In genomic region chr1:128766193-128766893, GRCm38 (mm10) we compare ENCODE assay signal across 26 mouse cellular contexts.
DNase-seq lines count a peak whose midpoint lies in the region; ATAC-seq and TF ChIP-seq lines count a peak whose summit lies in the region.
"Had no signal": no experiment of that assay in that cellular context is flagged by ENCODE, and none has a peak within 500 bp of the region (broad histone marks: within the 10 kb centered on the region; RNA-seq: fewer than 3 reads in every experiment).

No protein-coding gene starts in this region.

- peak; percentile 16 for DNase-seq in heart, adult 11 months
- no peak for DNase-seq in midbrain, embryonic 10.5 days (ENCODE audit: low spot score)
- no peak for DNase-seq in CH12.LX (ENCODE audit: extremely low read depth)
- DNase-seq in left cerebral cortex, adult 8-10 months (ENCODE audit: low spot score in 2 of 2), result no peak
- DNase-seq: adrenal gland, postnatal 14 days; cerebellum, adult 11 months; cerebellum, adult 9-10 months; gastrocnemius, postnatal 10 days; heart, adult 18-20 months; heart, postnatal 4 days; kidney, adult 11 months; kidney, postnatal 14 days; layer of hippocampus, adult 9-11 months; lung, adult 2 months; lung, postnatal 14 days; right cerebral cortex, postnatal 25 days had no signal

- in situ Hi-C loops in CH12.LX (cut with MboI; ENCODE audit: low pct_ligation_motif_present, low pct_unique_long_range_greater_than_20kb, low sequenced_read_pairs), result no loop called here

- no peaks in the 10 kb centered on the region for H3K27me3 ChIP-seq in heart, embryonic 12.5 days (replicated peaks)
- H3K27me3 ChIP-seq in midbrain, embryonic 10.5 days (ENCODE audit: low read depth, poor library complexity, severe bottlenecking), result no peaks in the 10 kb centered on the region
- H3K27me3 ChIP-seq in midbrain, embryonic 13.5 days, result no peaks in the 10 kb centered on the region
- no peaks in the 10 kb centered on the region for H3K27me3 ChIP-seq in CH12.LX (replicated peaks)
- no peaks in the 10 kb centered on the region for H3K27me3 ChIP-seq in stomach, embryonic 15.5 days (replicated peaks)
- H3K27me3 ChIP-seq: embryonic facial prominence, embryonic 13.5 days; midbrain, embryonic 12.5 days had no signal

- H3K9me3 ChIP-seq in heart, embryonic 12.5 days (replicated peaks), result no peaks in the 10 kb centered on the region
- no peaks in the 10 kb centered on the region for H3K9me3 ChIP-seq in midbrain, embryonic 10.5 days (replicated peaks)
- no peaks in the 10 kb centered on the region for H3K9me3 ChIP-seq in midbrain, embryonic 13.5 days
- no peaks in the 10 kb centered on the region for H3K9me3 ChIP-seq in CH12.LX (replicated peaks; ENCODE audit: low read length)
- H3K9me3 ChIP-seq in stomach, embryonic 15.5 days, result no peaks in the 10 kb centered on the region
- H3K9me3 ChIP-seq: embryonic facial prominence, embryonic 13.5 days; forebrain, embryonic 10.5 days; hindbrain, embryonic 13.5 days; midbrain, embryonic 12.5 days had no signal

- no peaks in the 10 kb centered on the region for H3K36me3 ChIP-seq in heart, embryonic 12.5 days
- H3K36me3 ChIP-seq in midbrain, embryonic 10.5 days, result no peaks in the 10 kb centered on the region
- no peaks in the 10 kb centered on the region for H3K36me3 ChIP-seq in midbrain, embryonic 13.5 days
- no peaks in the 10 kb centered on the region for H3K36me3 ChIP-seq in CH12.LX (replicated peaks in 1 of 2; ENCODE audit: control insufficient read depth in 1 of 2, insufficient read depth in 1 of 2, low read length in 1 of 2)
- H3K36me3 ChIP-seq in stomach, embryonic 15.5 days, result no peaks in the 10 kb centered on the region
- H3K36me3 ChIP-seq: embryonic facial prominence, embryonic 13.5 days; forebrain, embryonic 10.5 days; hindbrain, embryonic 13.5 days; midbrain, embryonic 12.5 days had no signal

- TF ChIP-seq POLR2A in CH12.LX (IDR thresholded peaks at IDR 0.05; ENCODE audit: low read depth, low read length), result no peak

- dilution Hi-C loops in CH12.LX (cut with MboI; ENCODE audit: extremely low pct_ligation_motif_present, extremely low pct_unique_long_range_greater_than_20kb, low sequenced_read_pairs), result no loop called here

- no peaks in the 10 kb centered on the region for H3K4me1 ChIP-seq in heart, embryonic 12.5 days (replicated peaks)
- peaks cover 9% of the 10 kb centered on the region; the same call in 1 of the 2 replicates for H3K4me1 ChIP-seq in midbrain, embryonic 10.5 days
- H3K4me1 ChIP-seq in midbrain, embryonic 13.5 days (replicated peaks), result no peaks in the 10 kb centered on the region
- peaks cover 22 to 40% of the 10 kb centered on the region in 2 experiments for H3K4me1 ChIP-seq in CH12.LX (ENCODE audit: control insufficient read depth in 1 of 2, insufficient read depth in 2 of 2)
- H3K4me1 ChIP-seq in stomach, embryonic 15.5 days, result no peaks in the 10 kb centered on the region; the same call in 1 of the 2 replicates
- H3K4me1 ChIP-seq: embryonic facial prominence, embryonic 13.5 days; hindbrain, embryonic 13.5 days; midbrain, embryonic 12.5 days had no signal

- H3K9ac ChIP-seq in heart, embryonic 12.5 days, result no peak overlapping the region
- H3K9ac ChIP-seq in midbrain, embryonic 13.5 days (replicated peaks), result no peak overlapping the region
- peak overlapping the region; percentile 46 for H3K9ac ChIP-seq in CH12.LX (ENCODE audit: insufficient read depth, low read depth)
- no peak overlapping the region for H3K9ac ChIP-seq in stomach, embryonic 15.5 days
- H3K9ac ChIP-seq: embryonic facial prominence, embryonic 13.5 days; hindbrain, embryonic 13.5 days; midbrain, embryonic 12.5 days had no signal

- TF ChIP-seq EP300 in CH12.LX (IDR thresholded peaks at IDR 0.05; ENCODE audit: low read length), result no peak

- no peak overlapping the region for H3K27ac ChIP-seq in heart, embryonic 12.5 days (ENCODE audit: poor library complexity, severe bottlenecking)
- H3K27ac ChIP-seq in midbrain, embryonic 10.5 days (replicated peaks), result 0 out of 2 replicates have a peak overlapping the region, but pooled peaks have one; percentile 25
- H3K27ac ChIP-seq in midbrain, embryonic 13.5 days, result no peak overlapping the region
- peak overlapping the region; percentile 87 for H3K27ac ChIP-seq in CH12.LX (ENCODE audit: insufficient read depth, low read depth)
- H3K27ac ChIP-seq in stomach, embryonic 15.5 days, result peak overlapping the region; percentile 76; the same call in 1 of the 2 replicates
- H3K27ac ChIP-seq: embryonic facial prominence, embryonic 13.5 days; forebrain, embryonic 10.5 days; hindbrain, embryonic 13.5 days; midbrain, embryonic 12.5 days had no signal

- no peaks in the 10 kb centered on the region for H3K79me2 ChIP-seq in CH12.LX (replicated peaks; ENCODE audit: control insufficient read depth, extremely low read depth, insufficient read depth, poor library complexity, severe bottlenecking)

- ATAC-seq in heart, embryonic 12.5 days (ENCODE audit: insufficient number of reproducible peaks, low FRiP score), result no peak
- ATAC-seq in midbrain, embryonic 13.5 days, result no peak
- ATAC-seq in stomach, embryonic 15.5 days (ENCODE audit: insufficient read depth, low FRiP score, low read depth), result peak; percentile 65
- ATAC-seq: forebrain, embryonic 16.5 days had no signal

- no peak for TF ChIP-seq RAD21 in CH12.LX (IDR thresholded peaks at IDR 0.05; ENCODE audit: low read depth, low read length)

- H3K4me2 ChIP-seq in heart, embryonic 12.5 days, result no peak overlapping the region
- no peak overlapping the region for H3K4me2 ChIP-seq in midbrain, embryonic 13.5 days (replicated peaks)
- H3K4me2 ChIP-seq in CH12.LX (ENCODE audit: insufficient read depth, low read depth, poor library complexity, severe bottlenecking), result peak overlapping the region; percentile 77
- no peak overlapping the region for H3K4me2 ChIP-seq in stomach, embryonic 15.5 days
- H3K4me2 ChIP-seq: embryonic facial prominence, embryonic 13.5 days; heart, embryonic 11.5 days; hindbrain, embryonic 13.5 days; liver, embryonic 11.5 days; midbrain, embryonic 12.5 days had no signal

- 73% methylated on average over 7 of the region's 7 CpGs for WGBS in heart, embryonic 12.5 days
- 64% methylated on average over 7 of the region's 7 CpGs for WGBS in midbrain, embryonic 10.5 days
- WGBS in midbrain, embryonic 13.5 days, result 58% methylated on average over 7 of the region's 7 CpGs
- 52% methylated on average over 7 of the region's 7 CpGs for WGBS in stomach, embryonic 15.5 days

- no peak overlapping the region for H3K4me3 ChIP-seq in heart, embryonic 12.5 days
- no peak overlapping the region for H3K4me3 ChIP-seq in midbrain, embryonic 10.5 days
- H3K4me3 ChIP-seq in midbrain, embryonic 13.5 days (replicated peaks), result no peak overlapping the region
- H3K4me3 ChIP-seq in CH12.LX (replicated peaks in 1 of 3; ENCODE audit: low read depth in 2 of 3, low read length in 2 of 3, poor library complexity in 1 of 3), result no peak overlapping the region
- H3K4me3 ChIP-seq in stomach, embryonic 15.5 days (replicated peaks), result no peak overlapping the region
- H3K4me3 ChIP-seq: embryonic facial prominence, embryonic 13.5 days; forebrain, embryonic 10.5 days; hindbrain, embryonic 13.5 days; midbrain, embryonic 12.5 days had no signal

- no peak for TF ChIP-seq CTCF in CH12.LX (conservative IDR thresholded peaks at IDR 0.05 in 1 of 2, IDR thresholded peaks at IDR 0.05 in 1 of 2; ENCODE audit: low read depth in 2 of 2, low read length in 2 of 2)

TF ChIP-seq in CH12.LX, 34 proteins besides CTCF, POLR2A, EP300 and RAD21:
- no peak for TF ChIP-seq ETS1 (conservative IDR thresholded peaks at IDR 0.05; ENCODE audit: low read depth, low read length)
- TF ChIP-seq SMC3 (IDR thresholded peaks at IDR 0.05; ENCODE audit: low read depth, low read length), result no peak
- no peak for TF ChIP-seq USF1 (IDR thresholded peaks at IDR 0.05; ENCODE audit: low read depth, low read length)

Comparison
In these comparisons a context has a peak if more than half of its experiments do, and no peak if none do; other contexts are left out.
1. H3K27ac ChIP-seq: peak in midbrain, embryonic 10.5 days (single experiment), CH12.LX (single experiment) and stomach, embryonic 15.5 days (single experiment); none in heart, embryonic 12.5 days (single experiment) and midbrain, embryonic 13.5 days (single experiment).